Mouse (Mus musculus): ENCODE measurements around the gene Ehhadh.

- TF ChIP-seq POLR2A (IDR thresholded peaks at IDR 0.05; ENCODE audit: insufficient read length, low read depth) (no peak), CEBPB (IDR thresholded peaks at IDR 0.05; ENCODE audit: insufficient read depth, poor library complexity, severe bottlenecking) (no peak), POLR2AphosphoS2 (IDR thresholded peaks at IDR 0.05; ENCODE audit: insufficient read length, low read depth) (no peak), SRF (IDR thresholded peaks at IDR 0.05; ENCODE audit: control insufficient read depth, insufficient read length, low read depth) (no peak), E2F4 (IDR thresholded peaks at IDR 0.05; ENCODE audit: insufficient read depth) (no peak), USF1 (IDR thresholded peaks at IDR 0.05; ENCODE audit: low read depth) (no peak), TCF12 (IDR thresholded peaks at IDR 0.05; ENCODE audit: insufficient read depth, poor library complexity, severe bottlenecking) (no peak), MYOG (IDR thresholded peaks at IDR 0.05; ENCODE audit: control insufficient read depth in 1 of 3, insufficient read depth in 1 of 3, insufficient read length in 2 of 3, low read depth in 2 of 3) (no peak)
Measured at GRCm38 (mm10) chr16:21774725-21775124, 12.9 kb downstream of the Ehhadh start.
